Mouse (Mus musculus): ENCODE measurements around the gene Gpc6.

- no peak for TF ChIP-seq CTCF (IDR thresholded peaks at IDR 0.05; ENCODE audit: low read depth)
- no peak for TF ChIP-seq EP300 (optimal IDR thresholded peaks at IDR 0.05)
Measured at GRCm38 (mm10) chr14:117351296-117351695, 426.2 kb downstream of the Gpc6 start.

All from stomach, postnatal 0 days (tissue).